Mouse (Mus musculus) monocyte, adult 2 months (primary cell): ENCODE results near the gene Pex14.

Experiments used
- DNase-seq, 2 experiments: peaks; one replicate each; pipeline ENCODE4 v3.0.0; 2022; ENCODE audit warnings: low spot score in 2 of 2, low read depth in 1 of 2

Pex14 gene

DNA sequence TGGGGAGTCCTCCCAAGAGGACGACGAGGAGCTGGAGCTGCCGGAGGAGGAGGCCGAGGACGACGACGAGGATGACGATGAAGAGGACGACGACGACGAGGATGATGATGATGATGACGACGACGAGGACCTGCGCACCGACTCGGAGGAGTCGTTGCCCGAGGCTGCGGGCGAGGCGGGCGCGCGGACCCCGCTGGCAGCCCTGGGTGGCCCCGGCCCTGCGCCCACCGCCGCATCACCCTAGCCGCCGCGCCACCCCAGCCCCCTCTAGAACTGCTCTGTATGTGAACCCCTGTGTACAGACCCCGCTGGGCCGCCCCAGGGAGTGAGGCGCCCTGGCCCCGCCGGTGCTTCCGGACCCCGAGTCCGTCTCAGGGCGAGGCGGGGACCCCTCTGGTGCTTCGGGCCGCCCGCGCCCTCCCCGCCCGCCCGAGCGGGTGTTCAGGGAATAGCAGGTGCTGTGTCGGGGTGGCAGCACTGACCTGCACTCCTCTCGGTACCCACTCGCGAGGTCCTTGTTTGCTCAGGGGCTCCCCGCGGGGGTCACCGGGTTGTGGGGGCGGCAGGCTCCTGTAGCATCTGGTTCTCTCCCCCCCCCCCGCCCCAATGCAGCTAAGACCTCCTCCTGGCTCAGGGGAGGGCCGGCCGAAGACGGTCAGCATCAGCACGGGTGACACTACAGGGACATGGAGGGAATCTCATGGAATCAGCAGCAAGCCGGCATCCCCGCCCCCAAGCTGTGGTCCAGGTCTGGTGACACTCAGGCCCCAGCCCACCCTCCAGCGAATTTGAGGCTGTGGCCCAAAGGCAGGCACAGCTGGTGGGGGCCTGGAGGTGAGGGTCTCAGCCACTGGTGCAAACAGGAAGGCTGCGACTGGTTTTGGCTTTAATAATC lies 147.1 kb downstream of the Pex14 start:
- no peak for DNase-seq

DNA sequence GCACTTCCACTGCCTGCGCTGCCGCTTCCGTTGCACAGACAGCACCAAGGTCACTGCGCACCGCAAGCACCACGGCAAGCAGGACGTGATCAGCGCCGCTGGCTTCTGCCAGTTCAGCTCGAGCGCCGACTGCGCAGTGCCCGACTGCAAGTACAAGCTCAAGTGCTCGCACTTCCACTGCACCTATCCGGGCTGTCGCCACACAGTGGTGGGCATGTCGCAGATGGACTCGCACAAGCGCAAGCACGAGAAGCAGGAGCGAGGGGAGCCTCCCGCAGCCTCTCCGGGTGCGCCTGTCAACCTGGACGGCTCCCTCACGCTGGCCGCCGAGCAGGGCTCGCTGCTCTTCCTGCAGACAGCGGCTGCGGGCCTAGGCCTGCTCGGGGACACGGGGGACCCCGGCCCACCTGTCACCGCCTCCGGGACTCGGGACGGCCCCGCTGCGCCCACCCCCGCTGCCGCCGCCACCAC lies 147.8 kb downstream of the Pex14 start:
- DNase-seq = no peak

DNA sequence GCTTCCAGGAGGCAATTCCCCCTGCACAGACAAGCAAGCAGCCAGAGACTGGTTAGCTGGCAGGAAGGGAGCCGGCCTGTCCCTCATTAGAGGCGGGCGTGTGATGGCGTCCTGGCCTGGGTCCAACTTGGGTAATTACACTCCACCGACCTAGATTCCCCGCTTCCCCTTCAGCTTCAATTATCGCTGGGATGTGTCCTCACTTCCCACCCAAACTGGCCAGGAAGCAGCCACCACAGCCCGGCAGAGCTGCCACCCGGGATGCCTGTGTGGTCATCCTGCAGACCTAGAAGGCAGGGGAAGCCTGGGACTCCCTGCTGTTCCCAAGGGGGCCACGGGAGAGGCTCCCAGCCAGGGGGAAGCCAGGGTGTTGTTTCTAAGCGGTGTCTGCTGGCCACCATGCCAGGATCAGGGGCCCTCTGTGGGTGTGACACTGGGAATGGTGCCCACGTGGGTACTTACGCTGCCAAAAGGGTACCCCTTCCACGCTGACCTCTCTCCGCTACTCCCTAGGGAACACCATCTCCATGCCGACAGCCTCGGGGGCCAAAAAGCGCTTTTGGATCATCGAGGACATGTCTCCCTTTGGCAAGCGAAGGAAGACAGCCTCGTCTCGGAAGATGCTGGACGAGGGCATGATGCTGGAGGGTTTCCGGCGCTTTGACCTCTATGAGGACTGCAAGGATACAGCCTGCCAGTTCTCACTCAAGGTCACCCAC lies 148.6 kb downstream of the Pex14 start:
- no peak for DNase-seq

DNA sequence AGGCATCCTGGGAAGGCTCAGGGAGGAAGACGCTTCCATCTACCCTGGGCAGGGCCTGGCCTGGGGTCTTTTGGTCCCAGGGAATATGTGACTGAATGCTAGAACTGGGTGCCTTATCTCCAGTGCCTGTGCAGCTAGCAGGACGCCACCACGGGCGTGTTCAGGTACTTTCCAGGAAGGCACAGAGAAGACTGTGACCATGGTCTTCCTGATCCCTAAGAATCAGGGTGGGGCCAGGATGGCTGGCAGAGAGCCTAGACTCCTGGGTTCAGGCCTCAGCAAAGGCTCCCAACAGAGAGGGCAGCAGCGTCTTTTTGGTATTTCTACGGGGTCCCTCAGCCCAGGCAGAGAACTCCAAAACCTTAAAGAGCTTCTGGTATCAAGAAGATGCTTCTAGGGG lies 149.2 kb downstream of the Pex14 start:
- no peak for DNase-seq

DNA sequence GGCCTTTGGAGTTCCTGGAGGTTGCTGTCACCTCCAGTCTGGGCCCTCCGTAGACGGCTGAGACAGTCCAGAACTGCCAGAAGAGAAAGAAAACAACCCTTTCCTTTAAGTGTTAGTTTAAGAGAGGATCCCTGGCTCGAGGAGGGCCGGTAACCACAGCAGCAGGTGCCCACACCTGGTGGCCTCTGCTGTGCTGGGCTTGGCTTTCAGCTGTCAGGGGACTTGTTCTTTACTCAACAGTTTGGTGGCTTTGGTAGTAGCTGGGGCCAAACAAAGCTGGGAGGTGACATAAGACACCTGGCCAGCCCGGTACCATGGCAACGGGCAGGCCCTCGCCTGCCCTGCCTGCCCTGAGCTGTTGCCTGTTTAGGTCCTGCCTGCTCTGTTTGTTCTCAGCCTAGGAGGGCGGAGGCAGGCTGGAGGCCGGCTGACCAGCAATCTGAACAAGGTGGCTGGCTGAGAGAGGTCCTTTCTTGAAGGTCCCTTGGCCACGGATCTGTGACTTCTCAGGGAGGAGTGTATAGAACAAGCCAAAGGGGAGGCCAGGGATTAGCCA lies 151.8 kb downstream of the Pex14 start:
- DNase-seq = no peak

DNA sequence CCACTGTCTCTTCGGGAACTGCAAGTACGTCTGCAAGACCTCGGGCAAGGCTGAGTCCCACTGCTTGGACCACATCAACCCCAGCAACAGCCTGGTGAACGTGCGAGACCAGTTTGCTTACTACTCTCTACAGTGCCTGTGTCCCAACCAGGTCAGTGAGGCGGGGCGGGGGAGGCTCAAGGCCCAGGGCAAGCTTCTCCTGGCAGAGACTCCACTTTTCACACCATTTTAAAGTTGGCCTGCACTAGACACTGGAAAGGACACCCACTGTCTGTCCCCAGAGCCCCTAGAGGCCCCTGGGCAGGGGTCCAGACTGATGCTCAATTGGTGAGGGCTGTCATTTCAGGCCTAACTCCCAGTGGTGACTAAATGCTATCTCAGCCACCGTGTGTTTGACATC lies 153.6 kb downstream of the Pex14 start:
- DNase-seq = no peak

DNA sequence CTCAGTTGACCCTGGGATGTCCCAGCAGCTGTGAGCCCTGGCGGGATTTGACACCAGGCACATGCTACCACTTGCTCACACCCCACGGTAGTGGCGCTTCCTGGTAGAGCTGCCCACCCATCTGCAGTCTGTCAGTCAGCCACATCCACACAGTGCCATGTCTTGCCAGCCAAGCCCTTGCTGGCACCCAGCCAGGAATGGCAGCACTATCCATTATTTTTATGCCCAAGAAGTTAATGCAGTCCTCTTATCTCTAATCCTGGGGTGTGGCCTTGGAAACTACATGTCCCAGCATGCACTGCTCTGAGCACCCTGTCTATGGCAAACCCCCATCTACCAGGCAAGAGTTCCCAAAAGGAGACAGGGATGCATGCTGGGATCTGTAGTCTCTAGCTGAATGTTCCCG lies 154.2 kb downstream of the Pex14 start:
- no peak for DNase-seq

DNA sequence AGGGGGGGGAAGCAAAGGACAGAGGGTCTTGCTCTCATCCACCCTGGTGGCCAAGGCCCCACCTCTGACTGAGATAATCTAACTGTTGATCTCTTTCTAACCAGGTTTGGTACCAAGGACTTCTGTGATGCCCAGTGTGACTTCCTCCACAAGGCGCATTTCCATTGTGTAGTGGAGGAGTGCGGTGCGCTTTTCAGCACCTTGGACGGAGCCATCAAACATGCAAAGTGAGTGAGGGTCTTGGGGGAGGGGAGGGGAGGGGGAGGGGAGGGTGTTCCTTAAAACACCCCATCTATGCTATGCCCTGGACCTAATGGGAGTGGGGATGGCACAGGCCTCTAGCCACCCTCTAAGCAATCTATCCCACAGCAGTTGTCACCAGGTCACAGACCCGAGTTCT lies 156.6 kb downstream of the Pex14 start:
- no peak for DNase-seq

DNA sequence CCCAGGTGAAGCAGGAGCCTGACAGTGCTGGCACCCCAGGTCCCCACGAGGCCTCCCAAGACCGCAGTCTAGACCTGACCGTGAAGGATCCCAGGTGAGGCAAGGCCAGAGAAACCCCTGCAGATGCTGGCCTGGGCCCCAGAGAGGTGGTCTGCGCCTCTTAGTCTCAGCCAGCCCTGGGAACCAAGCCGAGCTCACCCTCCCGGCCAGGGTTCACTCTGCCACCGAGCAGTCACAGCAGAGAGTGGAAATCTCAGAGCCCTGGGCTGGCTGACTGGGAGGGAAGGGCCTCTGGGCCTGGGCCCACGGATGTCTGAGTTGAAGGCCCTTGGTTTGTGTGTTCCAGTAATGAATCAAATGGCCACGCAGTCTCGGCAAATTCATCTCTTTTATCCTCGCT lies 158.4 kb downstream of the Pex14 start:
- no peak for DNase-seq

DNA sequence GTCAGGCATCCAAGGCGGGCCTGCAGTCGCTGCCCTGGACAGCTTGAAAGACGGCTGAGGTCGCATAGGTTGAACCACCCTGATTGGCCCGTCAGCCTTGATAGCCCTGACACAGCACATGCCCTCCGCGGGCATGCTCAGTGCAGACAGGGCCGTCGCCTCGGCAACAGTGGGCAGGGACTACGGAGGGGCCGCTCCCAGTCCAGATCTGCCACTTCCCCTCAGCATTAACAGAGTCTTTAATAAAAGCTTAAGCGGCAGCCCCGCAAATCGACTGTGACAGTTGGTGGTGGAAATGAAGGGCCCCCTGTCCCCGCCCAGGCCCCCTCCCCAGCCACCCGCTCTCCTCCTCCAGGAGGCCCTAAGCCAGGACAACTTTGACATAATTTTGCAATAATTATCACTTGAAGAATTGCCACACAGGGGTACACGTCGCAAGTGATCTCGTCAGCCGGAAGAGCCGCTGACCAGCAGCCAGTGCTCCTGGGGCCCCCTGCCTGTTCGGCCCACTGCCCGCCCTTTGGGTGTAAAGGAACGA lies 158.9 kb downstream of the Pex14 start:
- peak; percentile 67 to 77 for DNase-seq

DNA sequence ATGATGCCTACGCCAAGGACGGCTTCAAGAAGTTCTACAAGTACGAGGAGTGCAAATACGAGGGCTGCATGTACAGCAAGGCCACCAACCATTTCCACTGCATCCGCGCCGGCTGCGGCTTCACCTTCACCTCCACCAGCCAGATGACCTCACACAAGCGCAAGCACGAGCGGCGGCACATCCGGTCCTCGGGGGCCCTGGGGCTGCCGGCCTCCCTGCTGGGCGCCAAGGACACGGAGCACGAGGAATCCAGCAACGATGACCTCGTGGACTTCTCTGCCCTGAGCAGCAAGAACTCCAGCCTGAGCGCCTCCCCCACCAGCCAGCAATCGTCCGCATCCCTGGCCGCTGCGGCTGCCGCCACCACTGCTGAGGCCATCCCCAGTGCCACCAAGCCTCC lies 161.1 kb downstream of the Pex14 start:
- DNase-seq = no peak

DNA sequence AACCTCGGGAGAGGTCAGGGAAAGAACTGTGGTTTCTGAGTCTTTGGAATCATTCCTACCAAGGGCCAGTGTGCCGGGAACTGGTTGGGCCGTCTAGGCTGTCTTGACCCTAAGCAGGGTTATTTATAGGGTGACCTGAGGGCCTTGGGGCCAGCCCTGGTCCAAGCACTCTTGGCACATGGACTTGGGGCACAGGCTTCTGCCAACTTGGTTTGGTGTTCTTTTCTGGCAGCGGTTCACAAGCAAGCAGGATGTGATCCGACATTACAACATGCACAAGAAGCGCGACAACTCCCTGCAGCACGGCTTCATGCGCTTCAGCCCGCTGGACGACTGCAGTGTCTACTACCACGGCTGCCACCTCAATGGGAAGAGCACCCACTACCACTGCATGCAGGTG lies 162.9 kb downstream of the Pex14 start:
- DNase-seq = no peak

DNA sequence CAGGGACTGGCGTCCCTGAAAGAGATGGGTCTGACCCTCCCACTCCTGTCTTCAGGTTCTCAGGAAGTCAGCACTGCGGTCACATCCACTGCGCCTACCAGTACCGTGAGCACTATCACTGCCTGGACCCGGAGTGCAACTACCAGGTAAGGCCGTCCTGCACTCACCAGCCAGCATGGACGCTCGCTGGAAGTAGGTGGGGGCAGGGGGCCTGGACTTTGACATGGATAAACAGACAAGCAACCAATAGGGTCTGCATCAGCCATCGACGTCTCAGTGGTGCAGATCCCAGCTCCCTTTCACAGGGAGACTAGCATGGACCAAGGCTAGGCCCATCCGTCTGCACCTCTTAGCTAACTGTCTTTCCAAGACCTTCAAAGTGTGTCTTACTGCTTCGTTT lies 163.6 kb downstream of the Pex14 start:
- no peak for DNase-seq

DNA sequence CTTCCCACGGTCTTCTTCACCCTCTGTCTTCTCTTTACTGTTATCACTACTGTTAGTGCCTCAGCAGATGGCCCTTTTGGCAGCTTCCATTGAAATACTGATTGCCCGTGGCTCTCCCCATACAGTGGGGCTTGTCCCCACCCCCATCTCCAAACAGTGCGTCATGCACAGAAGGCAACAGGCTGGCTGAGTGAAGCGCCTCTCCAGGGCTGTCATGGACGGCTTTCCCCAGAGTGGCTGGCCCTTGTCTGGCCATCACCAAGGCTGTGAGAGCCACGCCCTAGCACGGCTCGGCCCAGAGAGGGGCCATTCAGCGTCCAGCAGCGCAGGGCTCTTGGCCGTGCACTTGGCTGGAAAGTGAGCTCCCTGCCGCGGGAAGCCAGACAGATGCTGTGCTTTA lies 164.5 kb downstream of the Pex14 start:
- no peak for DNase-seq

DNA sequence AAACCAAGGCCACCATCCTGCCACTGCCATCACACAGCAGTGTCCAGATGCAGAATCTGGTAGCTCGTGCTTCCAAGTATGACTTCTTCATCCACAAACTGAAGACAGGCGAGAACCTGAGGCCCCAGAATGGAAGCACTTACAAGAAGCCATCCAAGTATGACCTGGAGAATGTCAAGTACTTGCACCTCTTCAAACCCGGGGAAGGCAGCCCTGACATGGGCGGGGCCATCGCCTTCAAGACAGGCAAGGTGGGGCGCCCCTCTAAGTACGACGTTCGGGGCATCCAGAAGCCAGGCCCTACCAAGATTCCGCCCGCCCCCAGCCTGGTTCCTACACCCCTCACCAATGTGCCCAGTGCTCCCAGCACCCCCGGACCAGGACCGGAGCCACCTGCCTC lies 166.6 kb downstream of the Pex14 start:
- no peak for DNase-seq

DNA sequence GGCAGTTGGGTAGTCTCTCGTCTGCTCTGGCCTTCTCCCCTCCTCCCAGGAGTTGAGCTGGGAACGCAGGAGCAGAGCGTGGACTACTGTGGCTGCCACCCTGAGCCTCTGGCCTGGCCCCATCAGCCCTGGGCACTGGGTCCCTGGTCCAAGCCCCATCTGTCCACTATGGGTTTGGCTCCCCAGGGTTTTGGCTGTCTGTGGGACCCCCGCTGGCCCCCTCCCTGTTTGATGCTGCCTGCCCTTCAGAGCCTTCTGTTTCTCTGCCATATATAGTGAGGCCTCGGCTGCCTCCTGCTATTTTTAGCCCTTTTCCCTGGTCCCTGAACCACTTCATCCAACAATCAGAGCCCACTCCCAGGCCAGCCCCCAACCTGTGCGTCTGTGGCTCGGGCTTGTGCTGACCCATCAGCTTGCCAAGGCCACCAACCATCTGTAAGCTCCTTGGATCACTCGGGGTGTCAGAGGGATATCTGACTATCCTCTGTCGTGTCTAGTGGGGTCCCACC lies 168.9 kb downstream of the Pex14 start:
- DNase-seq = no peak

DNA sequence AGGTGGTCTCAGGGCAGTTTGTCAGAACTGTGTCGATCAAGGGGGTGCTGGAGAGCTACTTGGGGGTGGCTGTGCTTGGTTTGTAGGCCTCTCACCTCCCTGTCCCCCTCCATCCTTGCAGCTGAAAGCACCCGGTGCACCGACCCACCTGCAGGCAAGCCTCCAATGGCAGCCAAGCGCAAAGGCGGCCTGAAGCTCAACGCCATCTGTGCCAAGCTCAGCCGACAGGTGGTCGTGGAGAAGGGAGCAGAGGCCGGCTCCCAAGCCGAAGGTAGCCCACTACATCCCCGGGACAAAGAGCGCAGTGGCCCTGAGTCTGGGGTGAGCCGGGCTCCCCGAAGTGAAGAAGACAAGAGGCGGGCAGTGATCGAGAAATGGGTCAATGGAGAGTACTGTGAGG lies 170.8 kb downstream of the Pex14 start:
- no peak for DNase-seq

DNA sequence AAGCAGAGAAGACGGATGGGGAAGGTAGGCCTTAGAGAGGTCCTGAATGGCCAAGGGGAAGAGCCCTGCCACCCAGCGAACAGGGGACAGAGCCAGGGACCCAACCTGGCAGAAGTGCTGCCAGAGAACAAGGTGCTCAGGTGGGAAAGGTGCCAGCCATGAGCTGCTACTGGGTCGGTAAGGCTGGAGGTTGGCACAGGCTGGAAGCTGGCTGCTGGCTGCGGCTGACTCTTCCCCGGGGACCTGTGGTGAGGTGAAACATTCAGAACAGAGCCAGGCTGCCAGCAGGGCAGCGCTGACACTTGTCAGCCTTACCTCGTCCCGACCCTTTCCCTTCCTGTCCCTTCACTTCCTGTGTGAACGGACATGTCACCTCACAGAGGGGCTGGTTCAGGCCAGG lies 171.4 kb downstream of the Pex14 start:
- DNase-seq = no peak

DNA sequence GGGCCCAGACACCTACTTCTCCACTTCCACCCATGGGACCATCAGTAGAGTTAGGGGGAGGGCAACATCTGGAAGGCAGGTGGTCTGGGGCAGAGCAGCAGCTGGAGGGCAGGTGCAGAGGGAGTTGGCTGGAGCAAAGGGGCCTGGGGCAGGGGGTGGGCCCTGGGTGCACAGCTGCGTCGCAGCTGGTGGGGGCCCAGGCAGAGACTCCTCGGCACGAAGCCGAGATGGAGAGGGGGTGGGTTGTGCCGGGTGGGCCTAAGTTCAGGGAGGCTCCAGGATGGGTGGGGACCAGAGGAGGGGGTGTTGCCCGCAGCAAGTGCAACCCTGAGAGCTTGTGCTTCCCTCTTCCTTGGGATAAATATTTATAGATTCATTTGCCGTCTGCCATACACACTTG lies 173.2 kb downstream of the Pex14 start:
- DNase-seq = no peak

DNA sequence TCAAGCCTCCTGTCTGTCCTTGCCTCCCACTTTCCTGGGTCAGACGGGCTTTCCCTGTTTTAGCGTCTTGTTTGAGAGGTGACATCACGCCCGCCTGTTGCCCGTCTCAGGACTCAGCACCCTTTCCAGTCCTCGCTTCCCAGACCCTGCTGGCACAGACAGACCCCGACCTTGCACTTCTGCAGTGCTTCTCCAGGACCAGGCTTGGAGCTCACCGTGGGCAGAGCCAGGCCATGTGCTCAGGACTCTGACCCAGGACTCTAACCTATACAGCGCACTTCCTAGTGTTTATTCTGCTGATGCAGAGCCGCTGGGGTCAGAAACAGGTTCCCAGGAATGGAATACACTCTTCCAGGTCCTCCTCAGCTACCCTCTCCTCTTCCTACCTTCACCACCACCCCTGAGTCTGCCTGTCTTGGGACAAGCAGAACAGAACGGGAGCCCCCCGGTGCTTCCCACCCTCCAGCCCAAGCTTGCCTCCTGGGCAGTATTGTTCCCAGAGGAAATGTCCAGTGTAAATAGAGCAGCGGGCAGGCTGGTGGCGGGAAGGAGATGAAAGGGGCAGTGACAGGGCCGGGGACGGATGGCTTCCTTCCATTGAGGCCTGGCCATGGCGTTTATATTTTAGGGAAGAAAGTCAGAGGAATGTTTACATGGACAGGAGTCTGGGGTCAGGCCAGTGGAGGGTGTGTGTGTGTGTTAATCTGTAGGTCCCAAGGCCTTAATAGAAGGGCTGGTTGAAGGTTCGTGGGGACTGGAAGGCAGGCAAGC lies 173.9 kb downstream of the Pex14 start:
- no peak for DNase-seq

DNA sequence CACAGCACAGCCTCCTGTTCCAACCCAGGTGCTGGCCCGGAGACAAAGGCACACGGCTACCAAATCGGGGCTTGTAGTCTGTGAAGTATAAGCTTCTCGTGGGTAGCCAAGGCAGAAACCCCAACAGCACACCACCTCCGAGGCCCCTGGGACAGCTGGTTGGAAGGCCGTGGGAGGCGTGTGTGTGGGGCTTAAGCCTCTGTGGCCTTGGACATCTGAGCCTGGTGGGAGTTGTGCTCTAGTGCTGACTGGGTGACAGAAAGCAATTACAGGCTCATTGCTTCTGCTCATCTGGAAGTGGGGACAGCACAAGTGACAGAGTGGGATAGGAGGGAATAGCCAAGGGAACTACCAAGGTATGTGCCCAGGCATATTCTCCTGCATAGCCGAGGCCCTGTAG lies 175.7 kb downstream of the Pex14 start:
- DNase-seq = no peak
